Mouse (Mus musculus) induced T-regulatory cell, adult 2 months (primary cell): Measurements from ENCODE around the gene Ldb3.

Experiments used
- DNase-seq: peaks from one replicate; pipeline ENCODE4 v3.0.0-alpha.2; 2012; ENCODE audit warnings: low read depth

The Ldb3 gene

GRCm38 (mm10) chr14:34558947-34559346, 29.5 kb downstream of the Ldb3 start:
- no peak for DNase-seq

GRCm38 (mm10) chr14:34555211-34555610, 33.3 kb downstream of the Ldb3 start:
- no peak for DNase-seq

GRCm38 (mm10) chr14:34554047-34554446, 34.4 kb downstream of the Ldb3 start:
- DNase-seq: no peak

GRCm38 (mm10) chr14:34553470-34553869, 35.0 kb downstream of the Ldb3 start:
- DNase-seq: no peak

DNA sequence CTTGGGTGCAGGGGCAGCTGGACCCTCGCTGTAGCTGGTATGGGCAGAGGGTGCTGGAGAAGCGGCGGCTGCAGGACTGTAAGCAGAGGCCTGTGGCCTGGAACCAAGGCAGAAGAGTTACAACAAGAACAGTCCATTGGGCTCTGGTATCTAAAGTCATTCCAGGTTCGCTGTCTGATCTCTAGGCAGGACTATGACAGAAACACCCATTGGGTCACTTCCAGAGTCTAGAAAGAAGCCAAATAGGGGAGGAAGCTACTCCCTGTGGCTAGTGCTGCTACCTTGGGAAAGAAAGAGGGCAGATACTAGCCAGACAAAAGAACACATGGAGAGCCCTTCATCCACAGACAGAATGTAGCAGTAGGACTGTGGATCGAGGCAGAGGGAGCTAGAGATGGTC, 36.3 kb downstream of the Ldb3 start:
- no peak for DNase-seq

- peak; percentile 78 for DNase-seq
Measured at GRCm38 (mm10) chr14:34549004-34549671, 39.3 kb downstream of the Ldb3 start.

DNA sequence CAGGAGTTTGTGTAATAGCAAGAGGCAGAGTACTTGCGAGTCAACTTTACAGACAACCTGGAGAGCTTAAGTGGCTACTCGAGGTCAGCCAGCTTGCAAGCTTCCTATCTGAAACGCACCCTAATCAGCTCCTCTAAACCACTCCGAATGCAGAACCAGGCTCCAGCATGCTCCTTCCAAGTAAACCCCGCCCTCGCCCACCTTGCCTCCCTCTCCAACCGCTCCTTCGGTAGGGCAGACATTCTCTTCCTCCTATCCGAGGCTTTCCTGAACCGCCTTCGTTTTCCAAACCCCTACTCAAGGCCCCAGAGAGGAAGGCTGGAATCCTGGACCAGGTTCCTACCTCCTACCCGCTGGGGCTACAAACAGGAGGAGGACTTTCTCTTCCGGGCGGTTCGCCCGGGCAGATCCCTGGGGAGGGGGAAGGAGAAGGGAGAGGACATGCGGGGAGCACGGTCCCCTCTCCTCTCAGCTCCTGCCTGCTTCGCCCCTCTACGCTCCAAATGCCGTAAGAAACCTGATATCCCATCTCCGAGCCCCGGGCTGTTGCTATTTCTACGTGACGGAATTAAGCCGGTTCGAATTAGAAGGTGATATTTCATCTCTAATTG, 40.0 kb downstream of the Ldb3 start:
- peak; percentile 40 for DNase-seq

- DNase-seq: no peak
Measured at GRCm38 (mm10) chr14:34544545-34544944, 43.9 kb downstream of the Ldb3 start.

DNA sequence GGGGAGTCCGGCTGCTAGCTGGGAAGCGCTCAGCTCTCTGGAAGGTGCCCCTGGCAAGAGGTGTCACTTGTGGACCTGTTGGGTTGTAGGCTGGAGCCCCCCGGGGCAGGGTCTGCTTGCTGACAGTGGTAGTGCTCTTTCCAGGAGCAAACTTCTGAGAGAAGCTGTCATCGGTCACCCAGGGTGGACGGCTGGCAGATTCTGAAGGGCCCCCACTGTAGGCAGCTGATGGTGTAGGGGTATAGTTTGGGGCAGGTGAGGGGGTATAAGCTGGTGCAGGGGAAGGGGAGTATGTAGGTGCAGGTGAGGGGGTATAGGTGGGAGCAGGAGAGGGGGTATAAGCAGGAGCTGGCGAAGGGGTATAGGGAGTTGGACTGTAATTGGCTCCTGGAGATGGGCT, 44.5 kb downstream of the Ldb3 start:
- DNase-seq: no peak

DNA sequence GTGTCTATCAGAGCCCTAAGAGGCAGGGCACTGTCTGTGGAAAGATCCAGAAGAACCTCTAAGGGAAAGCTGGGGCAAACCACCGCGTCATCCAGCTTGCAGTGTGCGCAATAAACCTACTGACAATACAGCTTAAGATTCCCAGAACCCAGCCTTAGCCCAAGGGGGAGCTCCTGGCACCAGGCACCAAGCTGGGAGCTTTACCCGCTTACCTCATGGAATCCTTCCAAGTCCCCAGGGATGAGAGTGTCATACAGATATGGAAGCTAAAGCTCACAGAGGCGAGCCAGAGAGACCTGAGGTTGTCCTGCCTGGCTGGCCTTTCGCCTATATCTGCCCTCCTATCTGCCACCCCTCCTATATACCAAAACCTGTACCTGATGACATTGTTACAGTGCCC, 44.9 kb downstream of the Ldb3 start:
- no peak for DNase-seq

GRCm38 (mm10) chr14:34541896-34542295, 46.6 kb downstream of the Ldb3 start:
- DNase-seq: no peak

GRCm38 (mm10) chr14:34540685-34541162, 47.8 kb downstream of the Ldb3 start:
- peak; percentile 25 for DNase-seq

DNA sequence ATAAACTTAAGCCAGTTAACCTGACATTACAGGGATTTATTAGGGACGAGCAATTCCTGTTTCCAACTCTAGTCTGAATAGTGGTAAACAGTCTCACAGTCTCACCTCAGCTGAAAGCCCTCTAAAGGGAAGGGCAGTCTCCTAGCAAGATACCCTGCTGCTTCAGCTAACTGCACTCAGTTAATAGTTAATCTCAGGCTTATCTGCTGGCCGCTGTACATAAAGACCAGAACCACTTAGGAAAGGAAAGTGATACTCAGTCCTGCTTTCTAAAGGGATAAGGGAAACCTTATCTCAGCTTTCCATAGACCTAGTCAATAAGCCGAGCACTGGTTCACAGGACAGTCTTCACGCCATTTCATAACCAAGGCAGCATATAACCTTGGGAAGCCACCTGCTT, 52.6 kb downstream of the Ldb3 start:
- no peak for DNase-seq

DNA sequence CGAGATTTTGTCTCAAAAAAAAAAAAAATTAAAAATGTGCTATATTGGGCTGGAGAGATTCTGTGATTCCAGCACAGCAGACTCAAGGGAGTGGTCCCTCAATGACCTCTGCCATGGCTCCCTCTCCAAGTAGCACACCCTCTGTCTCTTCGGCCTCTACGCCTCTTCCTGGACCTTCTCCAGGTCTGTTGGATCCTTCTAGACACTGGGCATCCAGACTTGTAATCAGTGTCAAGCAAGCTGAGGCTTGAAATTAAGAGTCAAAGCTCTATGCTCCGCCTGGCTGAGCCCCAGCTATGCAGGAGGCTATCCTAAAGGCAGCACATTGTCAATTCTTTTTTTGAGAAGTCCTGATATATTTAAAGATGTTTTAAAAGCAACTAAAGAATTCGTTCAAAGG, 54.9 kb downstream of the Ldb3 start:
- no peak for DNase-seq

GRCm38 (mm10) chr14:34532536-34532935, 55.9 kb downstream of the Ldb3 start:
- DNase-seq: no peak

DNA sequence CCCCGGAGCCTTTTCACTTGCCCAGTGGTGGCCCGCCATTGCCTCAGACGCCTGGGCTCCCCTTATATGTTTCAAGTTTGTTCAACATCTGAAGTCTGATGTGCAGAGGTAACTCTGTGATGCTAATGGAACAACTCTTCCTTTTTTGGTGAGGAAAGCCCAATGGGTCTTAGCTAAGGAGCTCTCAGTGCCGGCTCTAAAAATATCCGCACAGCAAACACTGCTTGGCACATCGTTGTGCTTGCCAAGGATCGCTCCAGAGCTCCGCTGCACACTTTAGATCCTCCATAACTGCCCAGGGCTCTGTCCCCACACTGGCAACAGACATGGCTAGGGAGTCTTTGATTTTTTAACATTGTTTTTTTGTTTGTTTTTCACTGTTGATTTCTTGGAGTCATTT, 59.7 kb downstream of the Ldb3 start:
- no peak for DNase-seq

DNA sequence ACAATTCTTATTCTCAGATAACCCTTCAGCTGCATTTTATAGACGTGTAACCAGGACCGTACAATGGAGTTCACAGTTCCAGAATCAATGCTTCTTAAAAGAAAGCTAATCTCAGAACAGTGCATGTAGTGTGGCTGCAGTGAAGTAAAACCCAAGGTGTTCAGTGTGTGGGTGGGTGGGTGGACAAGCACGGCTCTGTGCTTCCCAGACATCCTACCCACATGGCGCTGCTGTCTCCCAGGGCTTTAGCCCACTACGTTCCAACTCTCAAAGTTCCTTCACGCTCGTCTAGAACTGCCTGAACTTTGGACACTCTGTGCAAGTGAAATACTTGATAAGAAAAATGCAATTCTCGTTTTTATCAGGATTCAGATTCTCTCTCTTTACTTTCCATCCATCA, 65.8 kb downstream of the Ldb3 start, which contains the start of gene 9230112D13Rik:
Gene 9230112D13Rik, minus strand, starts transcription at position 101 of the 400 bp plus-strand sequence.
- DNase-seq: no peak

GRCm38 (mm10) chr14:34517959-34518544, 70.4 kb downstream of the Ldb3 start:
- DNase-seq: no peak

DNA sequence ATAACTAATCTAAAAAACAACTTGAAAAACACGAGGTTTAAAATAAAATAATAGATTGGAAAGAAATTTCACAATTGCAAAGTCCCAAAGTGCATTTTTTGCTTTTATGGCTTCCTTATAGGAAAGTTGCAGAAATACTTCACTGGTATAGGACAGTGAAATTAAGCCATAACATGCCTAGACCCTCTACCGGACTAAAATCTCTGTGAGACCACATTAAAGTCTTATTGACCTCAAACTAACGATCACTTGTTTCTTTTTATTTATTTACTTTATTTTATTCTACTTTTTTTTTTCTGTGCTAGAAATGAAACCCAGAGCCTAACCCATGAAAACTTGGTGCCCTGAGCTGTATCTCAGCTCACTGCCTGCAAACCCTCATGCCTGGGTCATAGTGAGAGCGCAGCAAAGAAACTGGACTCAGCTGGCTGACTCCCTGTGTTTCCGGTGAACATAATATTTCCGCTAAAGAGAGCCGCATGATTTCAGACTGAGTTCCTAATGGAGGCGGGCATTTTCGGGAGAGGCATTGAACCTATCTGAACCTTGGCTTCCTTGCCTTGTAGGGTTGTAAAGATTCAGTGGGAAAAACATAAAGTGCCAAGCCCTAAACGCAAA, 71.4 kb downstream of the Ldb3 start:
- no peak for DNase-seq

DNA sequence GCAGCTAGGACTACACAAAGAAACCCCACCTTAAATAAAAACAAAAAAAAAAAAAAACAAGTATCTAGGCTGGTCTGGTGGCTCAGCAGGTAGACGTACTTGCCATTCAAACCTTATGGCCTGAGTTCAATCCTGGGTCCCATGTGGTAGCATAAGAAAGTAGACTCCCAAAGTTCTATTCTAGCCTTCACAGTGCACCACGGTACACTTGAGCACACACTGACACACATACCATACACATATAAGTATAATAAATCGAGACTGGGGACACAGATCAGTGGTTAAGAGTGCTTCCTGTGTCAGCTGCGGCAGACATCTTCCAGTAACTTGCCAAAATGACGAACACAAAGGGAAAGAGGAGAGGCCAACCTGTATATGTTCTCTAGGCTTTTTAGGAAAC, 72.6 kb downstream of the Ldb3 start:
- DNase-seq: no peak

DNA sequence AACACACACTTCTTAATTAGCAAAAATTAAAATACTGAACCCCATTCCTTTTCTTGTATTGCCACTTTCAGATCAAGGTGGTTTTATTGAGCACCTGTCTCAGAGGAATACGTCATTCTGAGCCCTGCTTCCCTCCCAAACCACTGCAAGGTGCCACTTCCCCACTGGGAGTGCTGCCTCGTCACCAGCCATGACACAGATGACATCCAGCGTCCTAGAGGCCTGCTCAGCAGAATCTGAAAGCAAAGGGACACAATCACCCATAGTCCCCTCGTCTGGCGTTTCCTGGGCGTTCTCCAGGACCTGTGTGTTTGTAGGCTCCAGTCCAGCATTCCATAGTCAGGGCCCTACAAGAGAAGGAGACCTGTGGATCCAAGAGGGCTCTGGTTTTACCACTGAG, 74.4 kb downstream of the Ldb3 start:
- no peak for DNase-seq

- no peak for DNase-seq
Measured at GRCm38 (mm10) chr14:34512602-34513001, 75.9 kb downstream of the Ldb3 start.

DNA sequence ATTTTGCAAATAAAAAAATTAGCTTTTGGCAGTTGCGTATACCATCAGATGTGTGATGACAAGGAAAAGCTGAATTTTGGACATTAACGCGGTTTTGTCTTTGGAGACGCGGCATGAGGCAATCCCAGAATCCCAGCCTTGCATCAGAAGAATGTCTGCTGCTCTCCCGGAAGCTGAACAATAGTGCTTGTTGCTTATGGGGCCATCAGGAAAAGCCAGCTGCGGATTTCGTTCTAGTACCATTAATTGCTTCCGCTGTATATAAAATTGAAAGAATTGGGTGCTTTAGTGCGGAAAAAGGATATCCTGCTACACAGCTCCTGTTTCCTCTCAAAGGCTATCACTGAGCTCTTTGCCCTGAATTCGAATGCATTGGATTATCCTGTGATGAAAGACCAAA, 76.6 kb downstream of the Ldb3 start:
- no peak for DNase-seq
